Mouse (Mus musculus) limb, embryonic 14.5 days (tissue): ENCODE measurements around the gene Ccdc85b. TPM values are rescaled to one million over a fixed set of nuclear protein-coding genes. Genes with fewer than 3 reads are reported as not detected.
A peak's percentile ranks its signal among the peaks of the same experiment; 100 is the strongest.

Source experiments
- ATAC-seq: fragments of 200-750 bp; cut with Nextera tagmentation; 2 replicates; pipeline ENCODE4 v1.8.0; 2017; ENCODE audit warnings: low read depth, moderate number of reproducible peaks, moderate TSS enrichment; ENCODE audit not compliant: low FRiP score
- DNase-seq: peaks from one replicate; pipeline ENCODE4 v3.0.0-alpha.2; 2015; ENCODE audit warnings: low spot score
- H3K27ac ChIP-seq: fragments of 300-500 bp; sonication (generic); replicated peaks from 2 replicates; pipeline ENCODE4 v1.5.1; 2014; ENCODE audit warnings: low read depth, mild to moderate bottlenecking, low read length, moderate library complexity, mixed read lengths
- H3K27me3 ChIP-seq: fragments of 300-500 bp; sonication (generic); 2 replicates; pipeline ENCODE4 v1.6.1; 2014; ENCODE audit warnings: low read length, mixed read lengths; ENCODE audit not compliant: control insufficient read depth, insufficient read depth
- H3K36me3 ChIP-seq: fragments of 300-500 bp; sonication (generic); 2 replicates; pipeline ENCODE4 v1.6.1; 2014; ENCODE audit warnings: mild to moderate bottlenecking, low read length, moderate library complexity, mixed read lengths; ENCODE audit not compliant: control insufficient read depth, insufficient read depth
- H3K4me1 ChIP-seq: fragments of 300-500 bp; sonication (generic); 2 replicates; pipeline ENCODE4 v1.6.1; 2014; ENCODE audit warnings: antibody characterized with exemption, low read length, mixed read lengths; ENCODE audit not compliant: control insufficient read depth, insufficient read depth
- H3K4me2 ChIP-seq: fragments of 300-500 bp; sonication (generic); replicated peaks from 2 replicates; pipeline ENCODE4 v1.6.1; 2014; ENCODE audit warnings: low read depth, mild to moderate bottlenecking, low read length, moderate library complexity; ENCODE audit not compliant: severe bottlenecking
- H3K4me3 ChIP-seq: fragments of 300-500 bp; sonication (generic); replicated peaks from 2 replicates; pipeline ENCODE4 v1.5.1; 2014; ENCODE audit warnings: low read length
- H3K9ac ChIP-seq: fragments of 300-500 bp; sonication (generic); 2 replicates; pipeline ENCODE4 v1.6.1; 2014; ENCODE audit warnings: mild to moderate bottlenecking, low read depth, low read length, moderate library complexity; ENCODE audit not compliant: severe bottlenecking
- H3K9me3 ChIP-seq: fragments of 300-500 bp; sonication (generic); 2 replicates; pipeline ENCODE4 v1.6.1; 2016; ENCODE audit warnings: low read length; ENCODE audit not compliant: control insufficient read depth
- POLR2A ChIP-seq: fragments of 200-500 bp; IDR thresholded peaks from 2 replicates; pipeline ENCODE4 v1.8.0; 2012; ENCODE audit warnings: inconsistent platforms, mild to moderate bottlenecking, moderate library complexity, borderline replicate concordance; ENCODE audit not compliant: insufficient read depth, insufficient read length; ENCODE audit errors: extremely low read depth
- WGBS: fragments of 180-500 bp; shearing (Covaris S2); extraction: QIAGEN DNeasy Blood & Tissue Kit; methylation state at CpG from one replicate; pipeline ENCODE4 v1.1.7; 2014; 5-methylcytosine and 5-hydroxymethylcytosine counted together
- polyA plus RNA-seq, 2 experiments: library from polyadenylated mRNA; depleted of rRNA in 1 of 2; stranded (reverse) in 1 of 2; unstranded in 1 of 2; fragments of >200 nt; fragmentation: Nextera tagmentation in 1 of 2; extraction: Ambion mirVana in 1 of 2; gene quantifications; 2 replicates each; pipeline versions ENCODE4 v1.2.1 to v1.2.3; 2012 to 2014

Gene Ccdc85b
- polyA plus RNA-seq, 2 experiments: 6.5 to 6.9 TPM

- no peak for TF ChIP-seq POLR2A
- DNase-seq: no peak
- no peaks in the 10 kb centered on the region for H3K36me3 ChIP-seq
These were observed 12.7 kb downstream of the Ccdc85b start for GRCm38 (mm10) chr19:5444954-5445353.

GRCm38 (mm10) chr19:5444371-5444908, 13.3 kb downstream of the Ccdc85b start:
- peaks cover 9% of the 10 kb centered on the region for H3K4me1 ChIP-seq
- no peaks in the 10 kb centered on the region; the same call in 1 of the 2 replicates for H3K9me3 ChIP-seq
- no peak for TF ChIP-seq POLR2A
- no peak overlapping the region for H3K4me2 ChIP-seq
- peaks cover 37% of the 10 kb centered on the region for H3K27me3 ChIP-seq
- no peak overlapping the region for H3K4me3 ChIP-seq
- ATAC-seq (no peak), DNase-seq (no peak)
- no peak overlapping the region for H3K27ac ChIP-seq
- H3K36me3 ChIP-seq: no peaks in the 10 kb centered on the region
- WGBS: 54% methylated on average over 9 of the region's 9 CpGs
- H3K9ac ChIP-seq: no peak overlapping the region

More at GRCm38 (mm10) chr19:5444954-5445353, 12.7 kb downstream of the Ccdc85b start:
- Histone ChIP-seq H3K4me1 (peaks cover 9% of the 10 kb centered on the region), H3K4me2 (no peak overlapping the region), H3K27ac (no peak overlapping the region), H3K9me3 (no peaks in the 10 kb centered on the region; the same call in 1 of the 2 replicates), H3K9ac (no peak overlapping the region), H3K27me3 (peaks cover 40% of the 10 kb centered on the region), H3K4me3 (no peak overlapping the region)
- no peak for ATAC-seq
- 27% methylated on average over 7 of the region's 7 CpGs for WGBS

GRCm38 (mm10) chr19:5433951-5434350, 23.7 kb downstream of the Ccdc85b start:
- TF ChIP-seq POLR2A: no peak
- 67% methylated on average over 7 of the region's 7 CpGs for WGBS
- H3K9ac ChIP-seq: no peak overlapping the region
- no peaks in the 10 kb centered on the region for H3K9me3 ChIP-seq
- no peak overlapping the region for H3K4me3 ChIP-seq
- peak overlapping the region; percentile 61 for H3K4me2 ChIP-seq
- DNase-seq: no peak
- ATAC-seq: no peak
- 0 out of 2 replicates have a peak, but pooled peaks cover 4% of the 10 kb centered on the region for H3K36me3 ChIP-seq
- H3K4me1 ChIP-seq: peaks cover 14% of the 10 kb centered on the region
- no peaks in the 10 kb centered on the region for H3K27me3 ChIP-seq
- H3K27ac ChIP-seq: no peak overlapping the region

GRCm38 (mm10) chr19:5432992-5433852, 24.5 kb downstream of the Ccdc85b start:
- H3K9ac ChIP-seq: peak overlapping the region; percentile 43; the same call in 1 of the 2 replicates
- H3K36me3 ChIP-seq: 0 out of 2 replicates have a peak, but pooled peaks cover 4% of the 10 kb centered on the region
- peak overlapping the region; percentile 61 for H3K4me2 ChIP-seq
- H3K9me3 ChIP-seq: no peaks in the 10 kb centered on the region
- no peaks in the 10 kb centered on the region for H3K27me3 ChIP-seq
- no peak for TF ChIP-seq POLR2A
- H3K4me3 ChIP-seq: peak overlapping the region; percentile 30
- peak overlapping the region; percentile 58 for H3K27ac ChIP-seq
- 6% methylated on average over 16 of the region's 16 CpGs for WGBS
- H3K4me1 ChIP-seq: peaks cover 14% of the 10 kb centered on the region
- DNase-seq: peak; percentile 75
- peak; percentile 41; the same call in 1 of the 2 replicates for ATAC-seq

- Histone ChIP-seq H3K4me3 (no peak overlapping the region), H3K36me3 (peaks cover 10% of the 10 kb centered on the region), H3K27me3 (no peaks in the 10 kb centered on the region), H3K4me2 (no peak overlapping the region), H3K9ac (no peak overlapping the region), H3K4me1 (peaks cover 14% of the 10 kb centered on the region), H3K9me3 (no peaks in the 10 kb centered on the region), H3K27ac (no peak overlapping the region)
- 70% methylated on average over 4 of the region's 4 CpGs for WGBS
- TF ChIP-seq POLR2A: no peak
- DNase-seq (no peak), ATAC-seq (no peak)
These were observed 25.7 kb downstream of the Ccdc85b start for GRCm38 (mm10) chr19:5431911-5432464.
